Mouse (Mus musculus) lung, postnatal 25 days (tissue): ENCODE results near the gene Olfr398.

Experiments
- DNase-seq: peaks from one replicate; pipeline ENCODE4 v3.0.0; 2022; ENCODE audit warnings: low spot score

Gene Olfr398

DNA sequence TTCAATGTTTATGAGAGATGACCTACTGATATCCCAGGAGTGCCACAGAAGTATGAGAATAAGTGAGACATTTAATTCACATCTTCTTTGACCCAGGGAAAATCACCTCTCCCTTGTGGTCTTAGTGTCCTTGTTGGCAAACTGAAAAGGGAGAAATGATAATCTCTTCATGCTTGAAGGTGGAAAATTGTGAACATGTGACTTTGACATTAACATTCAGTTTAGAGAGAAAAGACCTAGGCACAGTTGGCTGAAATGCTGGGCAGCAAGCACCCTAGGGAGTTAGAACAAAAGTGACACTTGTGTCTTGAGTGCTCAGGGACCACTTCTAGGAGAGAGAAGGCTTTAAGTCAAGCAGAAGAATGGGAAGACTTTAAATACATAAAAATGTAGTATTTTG, at the start of gene Olfr398:
TSS of gene Olfr398 (minus strand) at position 101 of the 400 bp plus-strand sequence.
- no peak for DNase-seq

DNA sequence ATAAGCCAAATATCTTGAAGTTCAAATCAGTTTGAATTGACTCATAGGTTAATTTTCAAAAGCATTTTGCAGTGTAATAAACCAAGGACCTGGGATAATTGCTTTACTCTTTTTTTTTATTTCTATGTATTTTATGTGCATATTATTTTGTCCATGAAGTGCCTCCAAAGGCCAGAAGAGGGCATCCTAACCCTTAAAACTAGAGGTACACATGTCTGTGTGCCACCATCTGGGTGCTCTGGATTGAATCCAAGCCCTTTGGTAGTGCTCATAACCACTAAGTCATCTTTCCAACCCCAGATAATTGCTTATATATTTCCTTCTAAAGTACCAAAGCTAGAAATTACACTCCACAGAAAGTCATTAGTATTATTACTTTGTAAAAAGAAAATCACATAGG, 2.9 kb upstream of the Olfr398 start:
- DNase-seq = no peak

GRCm38 (mm10) chr11:73960517-73960916, 29.7 kb downstream of the Olfr398 start, which contains the start of gene Olfr397:
Olfr397 (plus strand) TSS chr11:73960817.
- no peak for DNase-seq

DNA sequence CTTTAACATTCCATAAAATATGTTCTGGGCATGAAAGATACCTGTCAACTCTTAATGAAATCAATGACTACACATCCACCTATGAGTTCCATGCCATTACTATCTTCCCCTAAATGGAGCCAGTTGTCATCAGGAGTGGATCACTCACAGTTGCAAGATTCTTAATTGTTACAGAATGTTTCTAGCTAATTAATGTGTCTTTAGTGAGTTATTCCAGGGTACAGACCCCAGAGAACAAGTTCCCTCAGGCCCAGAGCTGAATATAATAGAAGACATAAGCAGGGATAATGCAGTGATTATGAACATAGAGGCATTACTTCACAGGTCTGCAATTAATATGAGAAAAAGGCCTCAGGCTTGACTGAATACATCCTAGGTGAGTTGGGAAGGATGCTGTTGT, 53.8 kb downstream of the Olfr398 start, which contains the start of gene Olfr23:
TSS of gene Olfr23 (plus strand) at position 301 of the 400 bp plus-strand sequence.
- DNase-seq = no peak
